Mouse (Mus musculus): ENCODE results near the gene Kdm6a. TPM values are rescaled to one million over a fixed set of nuclear protein-coding genes. Genes with fewer than 3 reads are reported as not detected.

Kdm6a gene
- polyA plus RNA-seq, 1 experiment from 2014 or later, result 24.1 TPM

GRCm38 (mm10) chrX:18168940-18169339, 6.6 kb downstream of the Kdm6a start:
- no peaks in the 10 kb centered on the region for H3K36me3 ChIP-seq (ENCODE audit: control insufficient read depth, insufficient read depth)
- no peak for ATAC-seq
- no peak overlapping the region for H3K27ac ChIP-seq (ENCODE audit: low read length)
- H3K4me2 ChIP-seq (ENCODE audit: low read length), result no peak overlapping the region
- H3K9me3 ChIP-seq (ENCODE audit: control insufficient read depth, low read length), result no peaks in the 10 kb centered on the region
- H3K4me1 ChIP-seq (replicated peaks; ENCODE audit: control insufficient read depth, insufficient read depth, low read length), result no peaks in the 10 kb centered on the region
- no peak overlapping the region for H3K4me3 ChIP-seq (replicated peaks; ENCODE audit: low read length)
- H3K9ac ChIP-seq (replicated peaks; ENCODE audit: low read depth, low read length), result no peak overlapping the region
- 100% methylated on average over 1 of the region's 1 CpGs for WGBS
- no peaks in the 10 kb centered on the region for H3K27me3 ChIP-seq (replicated peaks; ENCODE audit: control insufficient read depth, insufficient read depth, low read length)

- 82% methylated on average over 4 of the region's 4 CpGs for WGBS
- Histone ChIP-seq H3K27me3 (replicated peaks; ENCODE audit: control insufficient read depth, insufficient read depth, low read length) (no peaks in the 10 kb centered on the region), H3K9me3 (ENCODE audit: control insufficient read depth, low read length) (no peaks in the 10 kb centered on the region), H3K4me3 (replicated peaks; ENCODE audit: low read length) (no peak overlapping the region), H3K4me2 (ENCODE audit: low read length) (no peak overlapping the region), H3K4me1 (replicated peaks; ENCODE audit: control insufficient read depth, insufficient read depth, low read length) (no peaks in the 10 kb centered on the region), H3K36me3 (ENCODE audit: control insufficient read depth, insufficient read depth) (no peaks in the 10 kb centered on the region), H3K9ac (replicated peaks; ENCODE audit: low read depth, low read length) (no peak overlapping the region), H3K27ac (ENCODE audit: low read length) (no peak overlapping the region)
- no peak for ATAC-seq
These were observed 12.5 kb downstream of the Kdm6a start for GRCm38 (mm10) chrX:18174831-18175230.

DNA sequence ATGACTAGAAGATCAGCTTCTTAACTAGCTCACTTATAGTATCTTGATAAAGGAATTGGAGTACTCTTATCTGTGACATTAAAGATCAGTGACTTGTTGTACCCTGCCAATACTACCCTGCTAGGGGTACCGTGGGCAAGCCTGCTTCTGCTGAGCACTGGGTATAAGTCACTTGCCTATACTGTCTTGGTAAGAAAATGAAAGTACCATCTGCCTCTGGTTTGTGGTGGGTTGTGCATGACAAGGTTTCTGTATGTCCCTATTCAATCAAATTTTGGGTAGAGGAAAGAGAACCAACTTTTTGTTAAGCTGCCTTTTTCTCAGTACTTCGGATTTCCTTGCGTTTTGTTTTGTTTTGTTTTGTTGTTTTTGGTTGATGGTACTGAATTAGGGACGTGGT, 15.4 kb downstream of the Kdm6a start:
- H3K4me1 ChIP-seq (replicated peaks; ENCODE audit: control insufficient read depth, insufficient read depth, low read length), result no peaks in the 10 kb centered on the region
- H3K9ac ChIP-seq (replicated peaks; ENCODE audit: low read depth, low read length), result no peak overlapping the region
- no peak overlapping the region for H3K4me2 ChIP-seq (ENCODE audit: low read length)
- ATAC-seq, result no peak
- H3K36me3 ChIP-seq (ENCODE audit: control insufficient read depth, insufficient read depth), result no peaks in the 10 kb centered on the region
- H3K27me3 ChIP-seq (replicated peaks; ENCODE audit: control insufficient read depth, insufficient read depth, low read length), result no peaks in the 10 kb centered on the region
- WGBS, result 90% methylated on average over 4 of the region's 4 CpGs
- no peak overlapping the region for H3K4me3 ChIP-seq (replicated peaks; ENCODE audit: low read length)
- no peak overlapping the region for H3K27ac ChIP-seq (ENCODE audit: low read length)
- no peaks in the 10 kb centered on the region for H3K9me3 ChIP-seq (ENCODE audit: control insufficient read depth, low read length)

- ATAC-seq, result no peak
- 92% methylated on average over 1 of the region's 1 CpGs for WGBS
- no peak overlapping the region for H3K9ac ChIP-seq (replicated peaks; ENCODE audit: low read depth, low read length)
These were observed 17.1 kb downstream of the Kdm6a start for GRCm38 (mm10) chrX:18179492-18179891.

DNA sequence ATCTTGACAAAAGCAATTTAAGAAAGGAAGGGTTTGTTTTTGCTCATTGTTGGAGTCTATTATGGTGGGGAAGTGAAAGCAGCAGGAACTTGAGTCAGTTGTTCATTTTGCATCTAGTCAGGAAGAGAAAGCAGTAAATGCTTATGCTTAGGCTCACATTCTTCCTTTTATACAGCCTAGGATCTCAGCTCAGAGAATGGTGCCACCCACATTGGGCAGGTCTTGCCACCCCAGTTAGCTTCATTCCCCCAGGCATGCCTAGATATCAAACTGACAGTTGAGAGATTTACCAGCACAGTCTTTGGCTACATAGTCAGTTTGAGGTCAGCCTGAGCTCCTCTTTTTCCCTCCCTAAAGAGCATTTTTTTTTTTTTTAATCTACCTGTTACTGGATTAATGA, 24.8 kb downstream of the Kdm6a start:
- no peak for ATAC-seq
- H3K4me2 ChIP-seq (ENCODE audit: low read length), result no peak overlapping the region
- no peak overlapping the region for H3K9ac ChIP-seq (replicated peaks; ENCODE audit: low read depth, low read length)
- H3K9me3 ChIP-seq (ENCODE audit: control insufficient read depth, low read length), result no peaks in the 10 kb centered on the region
- no peaks in the 10 kb centered on the region for H3K27me3 ChIP-seq (replicated peaks; ENCODE audit: control insufficient read depth, insufficient read depth, low read length)
- H3K36me3 ChIP-seq (ENCODE audit: control insufficient read depth, insufficient read depth), result no peaks in the 10 kb centered on the region
- H3K4me3 ChIP-seq (replicated peaks; ENCODE audit: low read length), result no peak overlapping the region
- no peaks in the 10 kb centered on the region for H3K4me1 ChIP-seq (replicated peaks; ENCODE audit: control insufficient read depth, insufficient read depth, low read length)
- no peak overlapping the region for H3K27ac ChIP-seq (ENCODE audit: low read length)

More at GRCm38 (mm10) chrX:18179492-18179891, 17.1 kb downstream of the Kdm6a start:
- no peak overlapping the region for H3K4me3 ChIP-seq (replicated peaks; ENCODE audit: low read length)
- no peak overlapping the region for H3K27ac ChIP-seq (ENCODE audit: low read length)
- H3K4me2 ChIP-seq (ENCODE audit: low read length), result no peak overlapping the region
- no peaks in the 10 kb centered on the region for H3K9me3 ChIP-seq (ENCODE audit: control insufficient read depth, low read length)
- no peaks in the 10 kb centered on the region for H3K27me3 ChIP-seq (replicated peaks; ENCODE audit: control insufficient read depth, insufficient read depth, low read length)
- H3K4me1 ChIP-seq (replicated peaks; ENCODE audit: control insufficient read depth, insufficient read depth, low read length), result no peaks in the 10 kb centered on the region
- H3K36me3 ChIP-seq (ENCODE audit: control insufficient read depth, insufficient read depth), result no peaks in the 10 kb centered on the region

- Histone ChIP-seq H3K4me2 (ENCODE audit: low read length) (no peak overlapping the region), H3K9me3 (ENCODE audit: control insufficient read depth, low read length) (no peaks in the 10 kb centered on the region), H3K4me3 (replicated peaks; ENCODE audit: low read length) (no peak overlapping the region), H3K9ac (replicated peaks; ENCODE audit: low read depth, low read length) (no peak overlapping the region), H3K36me3 (ENCODE audit: control insufficient read depth, insufficient read depth) (no peaks in the 10 kb centered on the region), H3K4me1 (replicated peaks; ENCODE audit: control insufficient read depth, insufficient read depth, low read length) (no peaks in the 10 kb centered on the region), H3K27ac (ENCODE audit: low read length) (no peak overlapping the region), H3K27me3 (replicated peaks; ENCODE audit: control insufficient read depth, insufficient read depth, low read length) (no peaks in the 10 kb centered on the region)
- WGBS, result 92% methylated on average over 2 of the region's 2 CpGs
- no peak for ATAC-seq
These were observed 25.9 kb downstream of the Kdm6a start for GRCm38 (mm10) chrX:18188293-18188692.

DNA sequence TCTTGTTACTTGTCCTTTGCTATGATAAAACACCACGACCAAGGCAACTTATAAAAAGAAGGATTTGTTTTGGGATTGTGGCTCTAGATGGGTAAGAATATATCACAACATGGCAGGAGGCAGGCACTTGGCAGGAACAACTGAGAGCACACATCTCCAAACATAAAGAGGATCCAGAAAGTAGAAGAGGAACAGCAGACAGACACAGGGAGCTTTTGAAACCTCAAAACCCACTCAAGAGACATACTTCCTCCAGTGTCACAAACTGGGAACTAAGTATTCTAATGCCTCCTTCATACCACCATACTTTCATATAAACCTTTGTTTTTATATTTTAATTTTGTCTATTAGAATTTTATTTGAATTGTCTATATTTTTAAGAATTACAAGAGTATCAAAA, 77.2 kb downstream of the Kdm6a start:
- H3K27ac ChIP-seq (ENCODE audit: low read length), result no peak overlapping the region
- H3K4me3 ChIP-seq (replicated peaks; ENCODE audit: low read length), result no peak overlapping the region
- ATAC-seq, result no peak
- no peaks in the 10 kb centered on the region for H3K4me1 ChIP-seq (replicated peaks; ENCODE audit: control insufficient read depth, insufficient read depth, low read length)
- no peak overlapping the region for H3K9ac ChIP-seq (replicated peaks; ENCODE audit: low read depth, low read length)
- no peaks in the 10 kb centered on the region; the same call in 1 of the 2 replicates for H3K9me3 ChIP-seq (ENCODE audit: control insufficient read depth, low read length)
- H3K27me3 ChIP-seq (replicated peaks; ENCODE audit: control insufficient read depth, insufficient read depth, low read length), result no peaks in the 10 kb centered on the region
- WGBS, result 72% methylated on average over 1 of the region's 1 CpGs
- peaks cover 5% of the 10 kb centered on the region; the same call in 1 of the 2 replicates for H3K36me3 ChIP-seq (ENCODE audit: control insufficient read depth, insufficient read depth)
- H3K4me2 ChIP-seq (ENCODE audit: low read length), result no peak overlapping the region

GRCm38 (mm10) chrX:18250621-18251020, 88.2 kb downstream of the Kdm6a start:
- ATAC-seq, result no peak
- Histone ChIP-seq H3K4me3 (replicated peaks; ENCODE audit: low read length) (no peak overlapping the region), H3K9ac (replicated peaks; ENCODE audit: low read depth, low read length) (no peak overlapping the region), H3K4me1 (replicated peaks; ENCODE audit: control insufficient read depth, insufficient read depth, low read length) (no peaks in the 10 kb centered on the region), H3K9me3 (ENCODE audit: control insufficient read depth, low read length) (no peaks in the 10 kb centered on the region), H3K27me3 (replicated peaks; ENCODE audit: control insufficient read depth, insufficient read depth, low read length) (no peaks in the 10 kb centered on the region), H3K27ac (ENCODE audit: low read length) (no peak overlapping the region), H3K36me3 (ENCODE audit: control insufficient read depth, insufficient read depth) (peaks cover 7% of the 10 kb centered on the region; the same call in 1 of the 2 replicates), H3K4me2 (ENCODE audit: low read length) (no peak overlapping the region)
- WGBS, result 95% methylated on average over 4 of the region's 4 CpGs

GRCm38 (mm10) chrX:18254767-18255166, 92.4 kb downstream of the Kdm6a start:
- no peak overlapping the region for H3K4me3 ChIP-seq (replicated peaks; ENCODE audit: low read length)
- H3K36me3 ChIP-seq (ENCODE audit: control insufficient read depth, insufficient read depth), result peaks cover 7% of the 10 kb centered on the region; the same call in 1 of the 2 replicates
- no peak overlapping the region for H3K27ac ChIP-seq (ENCODE audit: low read length)
- ATAC-seq, result peak; percentile 80
- H3K4me2 ChIP-seq (ENCODE audit: low read length), result no peak overlapping the region
- H3K27me3 ChIP-seq (replicated peaks; ENCODE audit: control insufficient read depth, insufficient read depth, low read length), result no peaks in the 10 kb centered on the region
- H3K9ac ChIP-seq (replicated peaks; ENCODE audit: low read depth, low read length), result no peak overlapping the region
- no peaks in the 10 kb centered on the region for H3K9me3 ChIP-seq (ENCODE audit: control insufficient read depth, low read length)
- 52% methylated on average over 4 of the region's 4 CpGs for WGBS
- H3K4me1 ChIP-seq (replicated peaks; ENCODE audit: control insufficient read depth, insufficient read depth, low read length), result no peaks in the 10 kb centered on the region

DNA sequence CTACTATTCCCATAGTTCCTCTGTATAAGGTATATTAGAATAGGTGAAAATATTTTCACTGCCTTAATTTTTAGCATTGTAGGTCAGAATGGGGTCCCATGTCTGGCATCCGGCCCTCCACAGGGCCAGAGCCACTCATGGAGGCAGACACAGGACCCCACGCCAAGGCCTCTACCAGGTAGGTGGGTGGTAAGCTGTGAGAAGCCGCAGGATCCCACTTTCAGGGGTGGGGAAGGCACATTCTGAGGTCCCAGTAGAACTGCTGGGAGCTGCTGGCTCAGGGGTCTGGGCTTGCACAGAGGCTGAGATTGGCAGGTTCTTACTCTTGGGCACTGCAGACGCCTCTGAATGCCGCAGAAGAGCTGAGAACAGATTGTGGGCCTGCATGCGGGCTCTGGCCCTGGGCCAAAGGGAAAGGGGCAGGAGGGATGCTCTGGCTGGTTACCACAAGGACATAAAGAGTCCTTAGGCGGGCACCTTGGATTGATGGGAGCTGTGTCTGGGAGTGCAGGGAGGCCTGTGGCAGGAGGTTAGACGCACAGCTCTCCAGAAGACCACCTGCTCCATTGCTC, 95.9 kb downstream of the Kdm6a start:
- 80% methylated on average over 8 of the region's 8 CpGs for WGBS
- H3K4me3 ChIP-seq (replicated peaks; ENCODE audit: low read length), result no peak overlapping the region
- no peaks in the 10 kb centered on the region for H3K36me3 ChIP-seq (ENCODE audit: control insufficient read depth, insufficient read depth)
- no peak overlapping the region for H3K9ac ChIP-seq (replicated peaks; ENCODE audit: low read depth, low read length)
- H3K9me3 ChIP-seq (ENCODE audit: control insufficient read depth, low read length), result no peaks in the 10 kb centered on the region
- no peaks in the 10 kb centered on the region for H3K4me1 ChIP-seq (replicated peaks; ENCODE audit: control insufficient read depth, insufficient read depth, low read length)
- no peak overlapping the region for H3K27ac ChIP-seq (ENCODE audit: low read length)
- ATAC-seq, result peak; percentile 59
- no peak overlapping the region for H3K4me2 ChIP-seq (ENCODE audit: low read length)
- no peaks in the 10 kb centered on the region for H3K27me3 ChIP-seq (replicated peaks; ENCODE audit: control insufficient read depth, insufficient read depth, low read length)

Data from forebrain, embryonic 16.5 days (tissue).